Mouse (Mus musculus) spleen, embryonic (tissue): Measurements from ENCODE around the gene Mtmr2.
"Not testable (repeated sequence)": the region's sequence is repeated elsewhere in the genome, so short reads cannot be mapped to it uniquely, and the experiment has no call there.

ENCODE experiments used
- CTCF ChIA-PET: fragments of 350-600 bp; sonication (Branson Sonifier 250); formaldehyde crosslinking; loops from one replicate; lab custom pipeline; 2022; lab: Charles Lee

The Mtmr2 gene

DNA sequence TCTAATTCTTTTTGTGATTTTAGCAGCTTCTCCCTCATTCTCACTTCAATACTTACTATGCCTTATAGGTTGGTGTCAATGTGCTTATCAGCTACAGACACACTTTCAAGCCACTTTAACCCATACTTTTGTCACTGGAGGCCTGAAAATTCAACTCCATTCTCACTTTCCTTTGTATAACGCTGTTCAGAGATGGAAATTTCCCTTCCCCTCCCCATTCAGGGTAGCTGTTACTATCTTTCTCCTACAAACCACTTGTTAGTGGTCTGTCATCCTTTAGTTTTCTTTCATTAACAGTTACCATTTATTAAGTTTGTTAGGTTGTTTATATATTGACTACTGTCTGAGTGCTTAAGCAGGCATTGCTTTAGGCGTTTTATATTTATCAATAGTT lies at the start of gene Mtmr2:
TSS of gene Mtmr2 (plus strand) at position 7 of the 394 bp plus-strand sequence.
- CTCF ChIA-PET, result no interaction called here

DNA sequence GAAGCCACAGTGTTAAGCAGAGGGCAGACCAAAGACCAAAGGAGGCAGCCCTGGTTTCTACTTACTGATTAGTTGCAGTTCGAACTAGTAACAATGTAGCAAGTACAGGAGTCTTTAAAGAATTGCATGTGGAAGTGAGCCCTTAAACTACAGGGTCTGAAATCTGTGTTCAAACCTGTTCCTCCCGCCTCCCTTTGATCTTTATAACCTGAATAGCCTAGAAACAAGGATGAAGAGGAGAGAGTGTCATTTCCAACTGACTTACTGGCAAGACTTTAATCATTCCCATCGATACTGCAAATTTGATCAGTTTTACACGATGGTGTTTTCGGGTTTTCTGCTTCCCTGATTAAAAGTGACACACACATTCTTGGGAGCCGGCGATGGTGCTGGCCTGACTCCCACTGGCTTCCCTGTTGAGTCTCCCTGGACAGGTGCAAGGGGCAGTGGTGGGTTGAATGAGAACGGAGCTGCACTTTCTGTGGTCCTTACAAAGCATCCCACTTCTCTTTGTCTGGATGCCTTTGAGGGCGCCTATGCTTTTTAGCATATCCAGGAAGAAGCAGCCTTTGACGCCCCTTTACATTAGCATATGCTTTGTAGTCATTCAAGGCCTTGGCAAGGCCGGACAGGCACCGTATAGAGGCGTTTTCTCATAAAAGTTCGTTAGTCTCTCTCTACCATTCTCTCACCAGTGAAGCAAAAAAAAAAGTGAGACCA lies 49.0 kb upstream of the Mtmr2 start:
- CTCF ChIA-PET, result interaction anchor here (0.5 kb wide), 1 partner anchor 95 kb away, joined by 4 read pairs; no protein-coding TSS in a partner anchor

DNA sequence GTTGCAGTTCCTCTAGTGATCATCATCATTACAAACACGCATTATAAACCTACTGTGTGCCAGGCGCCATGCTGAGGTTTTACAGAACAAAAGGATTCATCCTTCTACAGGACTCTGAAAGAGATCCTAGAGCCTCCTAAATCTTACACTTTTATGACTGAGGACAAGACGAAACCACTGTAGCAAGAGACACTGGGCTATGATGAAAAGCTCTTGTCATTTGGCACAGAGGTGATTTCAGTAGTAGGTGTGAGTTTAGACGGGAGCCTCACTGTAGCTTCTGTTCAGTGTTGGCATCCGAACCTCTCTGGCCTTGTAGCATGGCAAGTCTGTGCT lies 48.5 kb upstream of the Mtmr2 start:
- CTCF ChIA-PET, result interaction anchor here (0.5 kb wide), 1 partner anchor 95 kb away, joined by 4 read pairs; no protein-coding TSS in a partner anchor

DNA sequence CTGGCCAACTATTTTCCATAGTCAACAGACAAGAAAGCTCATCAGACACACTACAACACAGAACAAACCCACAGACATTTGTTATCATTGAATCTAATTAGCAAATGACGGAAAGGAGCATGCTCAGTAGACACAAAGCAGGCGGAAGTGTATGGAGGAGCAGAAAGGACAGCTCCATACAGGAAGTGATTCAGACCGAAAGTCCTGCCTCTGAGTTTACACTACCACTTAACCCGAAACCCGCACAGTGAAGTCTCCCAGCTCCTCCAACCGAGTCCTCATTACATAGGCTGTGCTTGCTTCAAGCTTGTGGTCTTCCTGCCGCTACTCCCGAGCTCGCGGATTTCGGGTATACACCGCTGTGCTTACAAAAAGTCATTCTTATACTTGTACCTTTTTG lies 46.4 kb upstream of the Mtmr2 start:
- CTCF ChIA-PET, result no interaction called here

DNA sequence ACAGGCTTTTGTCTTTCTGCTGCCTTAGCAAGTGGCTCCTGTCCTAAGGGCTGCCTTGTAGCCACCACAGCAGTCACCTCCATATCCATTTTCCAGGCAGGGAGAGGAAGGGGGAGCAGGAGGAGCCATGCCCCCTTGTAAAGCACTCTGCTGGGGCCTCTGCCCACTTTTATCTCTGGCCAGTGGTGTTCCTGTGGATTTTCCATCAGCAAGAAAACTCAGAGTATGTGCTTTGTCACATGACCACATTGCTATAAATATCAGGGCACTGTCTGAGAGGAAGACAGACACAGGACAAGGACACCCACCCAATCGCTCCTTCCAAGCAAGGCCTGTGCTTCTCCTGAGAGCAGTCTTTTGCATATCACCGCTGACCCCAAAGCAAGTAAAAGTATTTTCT lies 45.1 kb upstream of the Mtmr2 start:
- CTCF ChIA-PET, result no interaction called here

DNA sequence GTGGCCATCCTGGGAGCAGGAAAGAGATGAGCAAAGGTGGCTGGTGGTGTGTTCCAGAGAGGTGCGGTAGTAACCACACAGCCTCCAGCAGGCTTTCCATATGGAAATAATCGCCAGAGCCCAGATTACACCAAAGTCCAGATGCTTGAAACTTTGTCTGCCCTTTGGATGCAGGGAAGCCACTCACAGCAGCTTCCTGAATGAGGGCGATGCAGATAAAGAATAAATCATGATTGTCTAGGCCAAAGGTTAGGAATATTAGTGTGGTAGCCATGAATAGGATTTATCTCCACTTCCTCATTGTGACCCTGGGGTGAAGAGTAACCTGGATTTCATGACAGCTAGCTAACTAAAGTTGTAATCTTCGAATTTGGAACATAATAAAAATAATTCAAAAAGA lies 43.3 kb upstream of the Mtmr2 start:
- CTCF ChIA-PET, result no interaction called here

DNA sequence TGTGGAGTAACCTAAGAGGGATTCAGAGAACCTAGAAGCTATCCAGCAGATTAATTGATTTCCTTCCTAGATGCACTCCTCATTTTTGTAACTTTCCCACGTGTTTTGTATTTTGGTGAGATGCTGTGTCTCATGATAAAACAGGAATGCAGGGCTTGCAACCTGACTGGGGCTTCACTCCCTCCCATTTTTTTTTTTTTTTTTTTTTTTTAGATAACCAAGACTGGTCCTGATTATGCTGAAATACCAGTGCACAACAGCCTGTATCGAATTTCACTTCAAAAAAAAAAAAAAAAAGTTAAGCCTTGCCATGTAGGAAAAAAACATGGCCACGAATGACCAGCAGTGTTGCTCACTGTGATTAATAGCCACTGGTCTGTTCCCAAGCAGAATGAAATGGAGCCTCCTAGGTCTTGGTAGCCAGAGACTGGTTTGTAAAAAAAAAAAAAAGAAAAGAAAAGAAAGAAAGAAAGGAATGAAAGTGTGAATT lies 41.1 kb upstream of the Mtmr2 start:
- CTCF ChIA-PET, result no interaction called here

DNA sequence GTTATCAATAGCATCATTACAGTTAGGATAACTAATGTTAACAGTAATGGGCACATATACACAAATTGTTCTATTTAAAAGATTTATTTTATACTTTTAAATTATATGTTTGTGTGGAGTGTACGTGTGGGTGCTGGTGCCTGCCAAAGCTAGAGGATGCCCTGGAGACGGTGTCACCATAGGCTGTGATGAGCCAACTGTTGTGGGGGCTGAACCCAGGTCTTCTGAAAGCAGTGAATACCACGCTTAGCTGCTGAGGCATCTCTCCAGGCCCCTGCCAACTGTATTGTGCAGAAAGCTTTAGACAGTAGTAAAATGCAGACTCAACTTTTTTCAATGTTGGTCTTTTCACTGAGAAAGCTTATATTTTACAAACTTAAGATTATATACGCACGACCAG lies 38.8 kb upstream of the Mtmr2 start:
- CTCF ChIA-PET, result no interaction called here

DNA sequence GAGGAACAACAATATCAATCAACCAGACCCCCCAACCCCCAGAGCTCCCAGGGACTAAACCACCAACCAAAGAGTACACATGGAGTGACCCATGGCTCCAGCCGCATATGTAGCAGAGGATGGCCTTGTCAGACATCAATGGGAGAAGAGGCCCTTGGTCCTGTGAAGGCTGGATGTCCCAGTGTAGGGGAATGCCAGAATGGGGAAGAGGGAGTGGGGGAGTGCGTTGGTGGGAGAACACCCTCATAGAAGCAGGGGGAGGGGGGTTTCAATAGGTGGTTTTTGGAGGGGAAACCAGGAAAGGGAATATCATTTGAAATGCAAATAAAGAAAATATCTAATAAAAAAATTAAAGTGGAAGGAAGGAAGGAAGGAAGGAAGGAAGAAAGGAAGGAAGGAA lies 32.3 kb upstream of the Mtmr2 start:
- CTCF ChIA-PET, result interaction anchor here (1.1 to 2.0 kb wide), 2 partner anchors 475 to 484 kb away, joined by 3 to 17 read pairs; no protein-coding TSS in a partner anchor

DNA sequence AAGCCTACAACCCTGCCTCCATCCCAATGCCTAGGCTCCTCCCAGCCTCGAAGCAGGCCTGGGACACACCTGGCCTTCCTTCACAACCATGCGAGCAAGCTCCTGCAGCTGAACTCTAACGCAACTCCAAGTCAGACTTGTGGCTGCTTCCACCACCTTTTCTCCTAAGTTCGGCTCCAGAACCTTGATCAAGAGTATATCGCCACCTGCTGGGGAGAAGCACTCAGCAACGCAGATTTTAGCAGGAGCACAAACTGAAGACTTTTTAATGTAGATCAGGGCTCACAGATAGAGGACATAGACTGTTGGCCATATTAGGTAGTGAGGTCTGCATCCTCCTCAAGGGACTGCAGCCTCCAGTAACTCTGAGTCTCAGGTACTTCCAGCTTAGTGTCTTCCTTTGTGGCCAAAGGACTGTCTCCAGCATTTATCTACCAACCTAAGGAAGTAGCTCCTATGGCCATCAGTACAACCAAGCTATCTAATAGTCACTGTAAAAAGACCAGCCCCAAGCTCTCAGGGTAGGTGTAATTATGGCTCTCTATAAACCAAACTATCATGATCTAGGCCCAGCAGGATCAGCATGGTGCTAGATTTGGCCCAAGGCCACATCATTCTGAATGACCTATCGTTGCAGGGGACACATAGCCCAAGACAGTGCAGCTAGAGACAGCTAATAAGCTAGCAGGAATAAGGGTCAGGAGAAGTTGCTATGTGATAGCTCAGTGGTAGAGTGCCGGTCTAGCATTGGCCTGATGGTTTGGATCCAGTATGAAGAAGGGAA lies 31.7 kb upstream of the Mtmr2 start:
- CTCF ChIA-PET, result interaction anchor here (0.6 to 2.0 kb wide), 3 partner anchors 134 to 485 kb away, joined by 3 to 17 read pairs (median 4); no protein-coding TSS in a partner anchor

DNA sequence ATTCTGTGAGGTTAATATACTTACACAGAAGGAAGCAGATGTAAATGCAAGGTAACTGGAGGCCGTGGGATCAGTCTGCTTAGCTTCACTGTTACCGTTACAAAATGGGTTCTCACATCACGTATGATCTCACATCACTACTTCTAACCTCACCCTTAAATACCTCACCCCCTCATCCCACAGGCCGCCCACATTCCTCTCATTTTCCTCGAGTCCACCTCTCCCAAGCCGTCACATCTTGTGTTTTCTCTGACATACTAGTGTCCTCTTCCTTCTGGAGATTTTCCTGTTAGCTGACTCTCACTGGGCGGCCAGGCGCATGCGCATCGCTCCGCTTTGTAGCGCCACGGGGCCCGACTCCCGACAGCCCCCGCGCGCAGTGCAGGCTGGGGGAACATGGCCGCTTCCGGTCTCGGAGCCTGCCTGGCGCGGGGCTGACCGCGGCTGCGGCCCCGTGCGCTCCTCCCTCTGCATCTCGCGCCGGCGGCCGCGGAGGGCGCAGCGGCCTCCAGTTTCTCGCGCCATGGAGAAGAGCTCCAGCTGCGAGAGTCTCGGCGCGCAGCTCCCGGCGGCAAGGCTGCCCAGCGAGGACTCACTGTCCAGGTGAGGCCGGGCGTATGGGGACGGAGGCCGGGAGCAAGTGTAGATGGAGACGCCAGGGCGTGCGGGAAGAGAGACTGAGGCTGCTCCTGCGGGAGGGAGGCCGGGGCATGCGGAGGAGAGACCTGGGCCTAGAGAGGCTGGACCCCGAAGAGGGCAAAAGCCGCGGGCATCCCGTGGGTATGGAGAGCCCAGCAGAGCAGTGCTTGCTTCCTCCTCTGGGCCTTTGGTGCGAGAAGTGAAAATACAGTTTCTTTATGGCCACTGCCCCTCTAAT lies 826 bp downstream of the Mtmr2 start:
- CTCF ChIA-PET, result no interaction called here

DNA sequence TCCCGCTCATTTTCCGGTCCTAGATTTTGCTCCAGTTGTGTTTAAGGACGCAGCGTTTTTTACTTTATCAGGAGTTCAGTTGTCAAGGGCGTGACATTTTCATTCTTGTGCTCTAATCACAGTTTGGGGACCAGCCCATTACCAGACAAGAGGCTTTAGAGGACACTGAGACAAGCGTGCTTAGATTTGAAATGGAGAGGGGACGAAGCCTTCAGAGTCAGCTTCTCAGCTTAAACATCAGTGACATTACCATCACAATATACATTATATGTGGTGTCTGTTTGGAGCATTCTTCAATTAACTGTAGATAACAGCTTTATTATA lies 1.4 kb downstream of the Mtmr2 start:
- CTCF ChIA-PET, result no interaction called here

DNA sequence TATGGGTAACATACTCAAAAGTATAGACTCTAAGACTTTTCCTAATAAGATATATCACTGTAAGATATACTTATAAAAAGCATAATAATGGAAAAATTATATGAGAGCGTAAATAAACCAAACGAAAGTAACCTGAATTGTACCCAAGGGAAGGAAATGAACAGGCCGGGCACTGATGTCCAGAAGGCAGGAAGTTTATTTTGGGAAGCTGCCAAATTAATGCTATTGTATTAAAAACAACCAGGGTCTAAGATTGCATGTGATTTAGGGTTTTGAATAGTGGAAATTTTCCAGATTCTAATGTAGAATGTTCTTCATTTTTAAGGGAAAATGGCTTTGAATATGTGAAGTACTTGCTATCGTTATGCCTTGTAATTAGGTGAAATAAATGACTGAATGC lies 4.3 kb downstream of the Mtmr2 start:
- CTCF ChIA-PET, result no interaction called here

DNA sequence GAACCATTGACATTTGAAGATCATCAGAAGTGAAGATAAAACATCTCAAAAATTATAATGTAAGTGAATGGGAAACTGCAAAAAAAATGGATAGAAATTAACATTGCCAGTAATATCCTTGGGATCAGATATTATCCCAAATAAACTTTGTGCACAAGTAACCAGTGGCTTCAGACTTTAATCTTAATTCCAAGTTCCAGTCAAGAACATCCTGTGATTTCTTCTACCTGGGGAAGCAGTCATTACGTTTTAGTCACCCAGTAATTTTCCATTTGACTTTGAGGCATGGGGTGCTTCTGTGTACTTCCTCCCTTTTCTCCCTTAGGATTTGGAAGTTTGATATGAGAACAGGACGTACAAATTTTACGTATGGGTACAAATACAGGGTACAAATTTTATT lies 12.2 kb downstream of the Mtmr2 start:
- CTCF ChIA-PET, result no interaction called here

DNA sequence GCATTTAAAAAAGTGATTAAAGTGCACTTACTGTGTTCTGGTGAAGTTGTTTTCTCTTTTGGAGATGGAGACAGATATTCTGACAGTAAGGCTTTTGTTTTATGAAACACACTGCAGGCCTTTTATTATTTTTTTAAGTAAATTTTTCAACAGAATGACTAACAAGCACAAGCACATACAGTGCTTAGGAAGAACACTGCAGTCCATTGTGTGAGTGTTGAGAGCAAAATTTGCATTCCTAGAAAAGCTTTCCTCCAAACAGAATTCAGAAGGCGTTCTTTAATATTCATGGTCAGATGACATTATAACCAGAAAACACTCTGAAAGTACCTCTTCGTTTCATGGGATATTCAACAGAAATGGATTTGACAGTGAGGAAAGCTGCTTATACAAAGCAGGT lies 17.4 kb downstream of the Mtmr2 start:
- CTCF ChIA-PET, result no interaction called here

DNA sequence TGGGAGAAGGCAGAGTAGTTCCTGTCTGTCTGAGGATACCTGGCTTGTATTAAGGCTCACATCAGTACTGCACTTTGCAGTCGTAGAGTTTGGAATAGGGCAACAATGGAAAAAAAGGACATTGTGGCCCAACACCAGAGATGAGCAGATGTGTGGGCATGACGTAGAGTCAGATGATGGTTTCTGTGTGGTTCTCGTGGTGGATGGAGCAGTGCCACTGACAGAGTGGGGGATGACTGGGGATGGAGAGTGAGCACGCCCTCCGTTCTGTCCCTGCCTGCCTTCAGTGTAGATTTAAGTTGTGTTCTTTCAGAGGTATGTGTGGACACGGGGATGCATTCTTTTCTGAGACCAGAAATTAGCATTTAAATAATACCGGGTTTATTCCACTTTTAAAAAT lies 18.4 kb downstream of the Mtmr2 start:
- CTCF ChIA-PET, result no interaction called here

DNA sequence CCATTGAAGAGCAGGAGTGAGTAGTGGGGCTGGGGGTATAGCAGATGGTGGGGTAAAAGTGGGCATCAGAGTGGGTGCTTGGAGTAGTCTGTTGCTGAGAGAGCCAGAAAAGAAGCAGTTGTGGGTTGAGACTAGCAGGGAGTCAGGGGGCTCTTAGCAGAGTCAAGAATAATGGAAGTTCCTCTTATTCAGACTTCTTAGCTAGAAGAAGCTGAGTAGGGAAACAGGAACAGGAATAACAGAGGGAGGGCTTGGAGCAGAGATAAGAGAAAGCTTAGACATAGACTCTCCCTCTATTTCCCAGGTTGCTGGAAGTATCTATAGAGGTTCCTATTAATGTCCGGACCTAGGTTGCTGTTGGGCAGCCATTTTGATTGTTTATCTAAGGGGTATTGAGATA lies 26.5 kb downstream of the Mtmr2 start:
- CTCF ChIA-PET, result no interaction called here

DNA sequence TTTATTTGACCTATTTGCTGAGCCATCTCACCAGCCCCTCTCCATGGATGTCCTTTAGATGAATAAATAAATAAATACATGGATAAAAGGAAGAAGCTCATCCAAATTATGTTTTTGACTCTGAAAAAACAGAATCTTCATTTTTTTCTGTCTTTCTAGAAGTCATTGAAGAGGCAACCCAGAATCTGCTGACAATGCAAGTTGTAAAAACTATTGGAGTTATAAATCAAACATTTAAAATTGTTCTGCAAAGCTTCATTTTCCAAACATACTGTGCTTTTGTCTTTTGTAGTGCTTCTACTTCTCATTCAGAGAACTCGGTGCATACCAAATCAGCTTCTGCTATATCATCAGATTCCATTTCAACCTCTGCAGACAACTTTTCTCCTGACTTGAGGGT lies 33.8 kb downstream of the Mtmr2 start:
- CTCF ChIA-PET, result interaction anchor here (0.6 kb wide), 1 partner anchor 82 kb away, joined by 5 read pairs; no protein-coding TSS in a partner anchor

DNA sequence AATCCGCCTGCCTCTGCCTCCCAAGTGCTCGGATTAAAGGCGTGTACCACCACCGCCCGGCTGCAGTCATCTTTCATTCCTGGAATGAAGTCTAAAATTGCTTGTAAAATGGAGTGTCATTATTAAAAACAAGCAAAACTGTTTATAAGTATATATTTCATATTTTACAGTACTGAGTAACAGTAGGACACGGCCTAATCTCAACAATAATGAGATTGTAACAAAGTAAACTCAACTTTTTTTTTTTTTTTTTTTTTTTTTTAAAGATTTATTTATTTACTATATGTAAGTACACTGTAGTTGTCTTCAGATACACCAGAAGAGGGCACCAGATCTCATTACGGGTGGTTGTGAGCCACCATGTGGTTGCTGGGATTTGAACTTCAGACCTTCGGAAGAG lies 42.7 kb downstream of the Mtmr2 start:
- CTCF ChIA-PET, result not testable (repeated sequence)

DNA sequence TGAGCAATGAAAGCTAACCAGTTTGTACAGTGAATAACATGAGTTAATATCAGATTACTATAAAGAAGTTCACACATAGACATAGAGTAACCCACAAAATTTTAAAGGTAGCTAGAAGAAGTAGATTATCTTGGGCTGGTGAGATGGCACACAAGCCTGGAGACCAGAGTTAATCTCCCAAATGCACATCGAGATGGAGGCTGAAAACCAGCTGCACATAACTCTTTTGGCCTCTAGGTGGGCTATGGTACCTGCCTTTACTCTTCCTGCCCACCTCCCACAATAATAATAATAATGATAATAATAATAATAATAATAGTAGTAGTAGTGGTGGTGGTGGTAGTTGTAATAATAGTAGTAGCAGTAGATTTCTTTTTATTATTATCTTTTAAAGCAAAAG lies 46.1 kb downstream of the Mtmr2 start:
- CTCF ChIA-PET, result interaction anchor here (0.7 to 0.9 kb wide), 2 partner anchors 16 to 95 kb away, joined by 4 read pairs; no protein-coding TSS in a partner anchor

DNA sequence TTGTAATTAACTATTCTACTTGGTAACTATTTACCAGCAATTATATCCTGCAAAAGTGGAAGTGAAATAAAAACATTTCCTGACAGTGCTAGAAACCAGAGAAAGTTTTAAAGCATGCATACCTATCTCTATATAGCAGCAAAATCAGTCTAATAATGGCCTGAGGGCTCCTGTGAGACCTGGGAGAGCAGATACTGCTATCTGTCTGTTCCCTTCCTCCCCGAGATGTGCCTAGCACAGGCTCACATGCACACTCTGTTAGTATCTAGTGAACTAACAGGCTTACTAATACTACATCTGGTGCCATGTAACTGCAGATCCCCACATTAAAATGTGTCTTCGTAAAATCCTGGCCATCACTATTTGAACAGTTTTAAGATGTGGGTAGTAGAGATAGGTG lies 46.5 kb downstream of the Mtmr2 start:
- CTCF ChIA-PET, result interaction anchor here (0.7 to 0.9 kb wide), 2 partner anchors 15 to 95 kb away, joined by 4 read pairs; no protein-coding TSS in a partner anchor

DNA sequence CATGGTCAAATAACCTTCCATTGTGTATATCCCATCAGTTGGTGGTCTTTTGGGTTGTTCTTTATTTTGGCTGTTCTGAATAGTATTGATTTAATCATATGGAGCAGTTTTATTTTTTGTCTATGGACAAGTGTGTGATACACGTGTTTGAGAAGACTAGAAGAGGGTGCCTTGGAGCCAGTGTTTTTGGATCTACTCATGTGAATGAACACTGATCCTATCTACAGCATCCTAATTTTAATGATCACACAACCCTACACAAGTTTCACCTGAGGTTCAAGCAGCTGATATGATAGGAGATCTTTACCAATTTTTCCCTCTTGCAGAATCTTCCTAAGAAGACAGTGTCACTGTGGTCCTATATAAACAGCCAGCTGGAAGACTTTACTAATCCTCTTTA lies 56.3 kb downstream of the Mtmr2 start:
- CTCF ChIA-PET, result no interaction called here
